Mouse (Mus musculus) lung, postnatal 4 days (tissue): ENCODE data around the gene Sympk.
"Not testable (repeated sequence)": the region's sequence is repeated elsewhere in the genome, so short reads cannot be mapped to it uniquely, and the experiment has no call there.

Source experiments
- DNase-seq, 2 experiments: peaks; one replicate each; pipeline ENCODE4 v3.0.0; 2021

Gene Sympk

GRCm38 (mm10) chr7:19052345-19053135 is 28.4 kb downstream of the Sympk start:
- DNase-seq, result no peak

GRCm38 (mm10) chr7:19053136-19053532 is 29.0 kb downstream of the Sympk start:
- DNase-seq, result no peak

GRCm38 (mm10) chr7:19054047-19054776 is 30.0 kb downstream of the Sympk start, which contains the start of gene Rsph6a:
Rsph6a (plus strand) TSS chr7:19054690.
- peak; percentile 56 to 63 for DNase-seq

- DNase-seq, result no peak
Measured at GRCm38 (mm10) chr7:19054777-19055076, 30.6 kb downstream of the Sympk start.

- DNase-seq, result no peak
Measured at GRCm38 (mm10) chr7:19055108-19055507, 30.9 kb downstream of the Sympk start.

- DNase-seq, result peak in 1 of 2 experiments; percentile 13
Measured at GRCm38 (mm10) chr7:19057405-19057804, 33.2 kb downstream of the Sympk start.

GRCm38 (mm10) chr7:19065896-19066295 is 41.7 kb downstream of the Sympk start:
- peak in 1 of 2 experiments; percentile 20 for DNase-seq

GRCm38 (mm10) chr7:19067063-19067462 is 42.9 kb downstream of the Sympk start:
- peak in 1 of 2 experiments; percentile 22 for DNase-seq

GRCm38 (mm10) chr7:19067935-19068334 is 43.8 kb downstream of the Sympk start:
- peak in 1 of 2 experiments; percentile 18 for DNase-seq

- peak; percentile 59 to 78 for DNase-seq
Measured at GRCm38 (mm10) chr7:19068707-19069106, 44.5 kb downstream of the Sympk start.

GRCm38 (mm10) chr7:19069500-19069899 is 45.3 kb downstream of the Sympk start:
- DNase-seq, result peak; percentile 26 to 38

GRCm38 (mm10) chr7:19071024-19071423 is 46.8 kb downstream of the Sympk start:
- DNase-seq, result not testable (repeated sequence)

- peak in 1 of 2 experiments; percentile 53 for DNase-seq
Measured at GRCm38 (mm10) chr7:19073504-19073903, 49.3 kb downstream of the Sympk start.

- no peak for DNase-seq
Measured at GRCm38 (mm10) chr7:19074494-19074893, 50.3 kb downstream of the Sympk start.

GRCm38 (mm10) chr7:19075231-19075630 is 51.1 kb downstream of the Sympk start:
- DNase-seq, result no peak

- peak; percentile 96 to 98 for DNase-seq
Measured at GRCm38 (mm10) chr7:19075723-19076585, 51.8 kb downstream of the Sympk start, which contains the start of gene Dmwd. Dmwd (plus strand) TSS chr7:19076227.

- DNase-seq, result peak in 1 of 2 experiments; percentile 37
Measured at GRCm38 (mm10) chr7:19076586-19076991, 52.4 kb downstream of the Sympk start.

GRCm38 (mm10) chr7:19077761-19078160 is 53.6 kb downstream of the Sympk start:
- peak in 1 of 2 experiments; percentile 57 for DNase-seq

- peak in 1 of 2 experiments; percentile 3 for DNase-seq
Measured at GRCm38 (mm10) chr7:19078732-19079131, 54.6 kb downstream of the Sympk start.

GRCm38 (mm10) chr7:19080451-19080950 is 56.3 kb downstream of the Sympk start:
- peak in 1 of 2 experiments; percentile 4 for DNase-seq

GRCm38 (mm10) chr7:19082171-19082570 is 58.0 kb downstream of the Sympk start:
- DNase-seq, result peak in 1 of 2 experiments; percentile 4

GRCm38 (mm10) chr7:19083096-19083495 is 58.9 kb downstream of the Sympk start:
- DNase-seq, result peak; percentile 39 to 76

- peak; percentile 25 to 59 for DNase-seq
Measured at GRCm38 (mm10) chr7:19083701-19084100, 59.5 kb downstream of the Sympk start, which contains the start of gene Dmpk. Dmpk (plus strand) TSS chr7:19083849.
